Mouse (Mus musculus) spleen, adult 18-20 months (tissue): ENCODE measurements around the gene Ppp2r5b.

ENCODE experiments used
- DNase-seq, 2 experiments: peaks; one replicate each; pipeline ENCODE4 v3.0.0; 2022; ENCODE audit warnings: mixed read lengths in 2 of 2

The Ppp2r5b gene

GRCm38 (mm10) chr19:6268170-6268528 is 32.5 kb upstream of the Ppp2r5b start:
- peak; percentile 73 to 89 for DNase-seq

GRCm38 (mm10) chr19:6267306-6268169 is 31.9 kb upstream of the Ppp2r5b start:
- DNase-seq = no peak

GRCm38 (mm10) chr19:6265727-6266182 is 30.1 kb upstream of the Ppp2r5b start:
- DNase-seq = no peak

- DNase-seq = no peak
Observed at GRCm38 (mm10) chr19:6264945-6265344, 29.3 kb upstream of the Ppp2r5b start.

- no peak for DNase-seq
Observed at GRCm38 (mm10) chr19:6264200-6264599, 28.5 kb upstream of the Ppp2r5b start.

GRCm38 (mm10) chr19:6262839-6263433 is 27.3 kb upstream of the Ppp2r5b start:
- no peak for DNase-seq

- peak; percentile 51 to 79 for DNase-seq
Observed at GRCm38 (mm10) chr19:6262222-6262621, 26.6 kb upstream of the Ppp2r5b start.

- no peak for DNase-seq
Observed at GRCm38 (mm10) chr19:6261379-6261778, 25.7 kb upstream of the Ppp2r5b start.

- no peak for DNase-seq
Observed at GRCm38 (mm10) chr19:6260946-6261345, 25.3 kb upstream of the Ppp2r5b start.

GRCm38 (mm10) chr19:6260428-6260827 is 24.8 kb upstream of the Ppp2r5b start:
- peak in 1 of 2 experiments; percentile 39 for DNase-seq

- DNase-seq = no peak
Observed at GRCm38 (mm10) chr19:6253021-6253420, 17.3 kb upstream of the Ppp2r5b start.

GRCm38 (mm10) chr19:6247526-6248300 is 12.0 kb upstream of the Ppp2r5b start:
- no peak for DNase-seq

- DNase-seq = no peak
Observed at GRCm38 (mm10) chr19:6245806-6246205, 10.1 kb upstream of the Ppp2r5b start.

GRCm38 (mm10) chr19:6243226-6243625 is 7.6 kb upstream of the Ppp2r5b start:
- DNase-seq = no peak

GRCm38 (mm10) chr19:6242281-6242680 is 6.6 kb upstream of the Ppp2r5b start:
- DNase-seq = peak; percentile 39 to 40

- peak; percentile 97 for DNase-seq
Observed at GRCm38 (mm10) chr19:6241274-6242107, 5.8 kb upstream of the Ppp2r5b start, which contains the start of gene Atg2a. Gene Atg2a, plus strand, starts transcription at chr19:6241668.

- DNase-seq = no peak
Observed at GRCm38 (mm10) chr19:6240725-6241124, 5.1 kb upstream of the Ppp2r5b start.

GRCm38 (mm10) chr19:6240136-6240535 is 4.5 kb upstream of the Ppp2r5b start:
- DNase-seq = no peak

GRCm38 (mm10) chr19:6238740-6239139 is 3.1 kb upstream of the Ppp2r5b start:
- DNase-seq = no peak

GRCm38 (mm10) chr19:6236842-6237241 is 1.2 kb upstream of the Ppp2r5b start:
- peak in 1 of 2 experiments; percentile 18 for DNase-seq

GRCm38 (mm10) chr19:6236053-6236441 is 375 bp upstream of the Ppp2r5b start:
- peak; percentile 79 to 84 for DNase-seq

- DNase-seq = no peak
Observed at GRCm38 (mm10) chr19:6234337-6235083, 1.2 kb downstream of the Ppp2r5b start.
